Mouse (Mus musculus) natural killer cell, adult 2 months (primary cell): ENCODE data around the gene Ikzf4.
A peak's percentile ranks its signal among the peaks of the same experiment; 100 is the strongest.

Experiments used
- DNase-seq, 2 experiments: peaks; one replicate each; pipeline ENCODE4 v3.0.0; 2022; ENCODE audit warnings: low spot score in 2 of 2

The Ikzf4 gene

DNA sequence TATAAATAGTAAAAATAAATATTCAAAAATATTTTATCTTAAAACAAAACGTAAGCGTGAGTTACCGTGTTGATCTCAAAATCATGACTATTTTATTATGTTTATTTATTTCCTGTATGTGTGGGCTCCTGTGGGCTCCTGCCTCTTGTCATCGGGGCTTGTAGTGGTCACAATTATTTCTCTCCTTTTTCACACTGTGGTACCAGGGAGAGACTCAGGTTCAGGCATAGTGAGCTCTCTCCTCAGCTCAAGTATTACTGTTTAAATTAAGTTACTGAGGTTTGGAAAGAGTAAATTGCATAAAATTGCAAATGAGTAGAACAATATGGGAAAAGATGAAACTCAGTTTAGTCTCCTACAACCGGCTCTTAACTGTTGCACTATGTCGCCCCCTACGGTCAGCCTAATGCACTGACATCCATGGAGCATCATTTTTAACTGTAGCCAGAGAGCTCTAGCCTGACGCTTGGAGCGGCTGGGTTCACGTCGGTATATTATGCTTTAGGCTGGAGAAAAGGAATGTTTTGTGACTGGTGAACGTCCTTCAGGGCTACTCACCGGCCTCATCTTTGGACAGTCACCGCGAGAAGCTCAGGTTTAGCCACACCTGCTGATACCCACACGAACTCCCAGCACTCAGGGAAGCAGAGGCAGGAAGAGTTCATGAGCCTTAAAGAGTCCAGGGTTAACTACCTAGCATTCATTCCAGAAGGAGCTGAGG is 33.2 kb downstream of the Ikzf4 start:
- DNase-seq, result peak; percentile 55 to 76

DNA sequence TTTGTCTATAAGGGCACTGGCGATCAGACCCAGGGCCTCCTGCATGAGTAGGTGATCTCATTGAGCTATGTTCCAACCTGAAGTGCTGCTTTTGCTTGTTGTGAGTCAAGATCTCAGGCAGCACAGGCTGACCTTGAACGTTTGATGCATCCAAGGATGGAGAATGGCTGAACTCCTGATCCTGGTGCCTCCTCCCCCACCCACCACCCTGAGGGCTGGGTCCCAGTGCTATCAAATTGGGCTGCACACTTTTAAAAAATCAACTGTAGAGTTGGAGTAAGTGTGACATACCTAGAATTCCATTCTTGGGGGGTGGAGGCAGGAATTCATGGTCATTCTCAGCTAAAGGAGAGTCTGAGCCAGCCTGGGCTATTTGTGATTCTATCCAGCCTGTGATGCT is 39.3 kb downstream of the Ikzf4 start:
- no peak for DNase-seq

DNA sequence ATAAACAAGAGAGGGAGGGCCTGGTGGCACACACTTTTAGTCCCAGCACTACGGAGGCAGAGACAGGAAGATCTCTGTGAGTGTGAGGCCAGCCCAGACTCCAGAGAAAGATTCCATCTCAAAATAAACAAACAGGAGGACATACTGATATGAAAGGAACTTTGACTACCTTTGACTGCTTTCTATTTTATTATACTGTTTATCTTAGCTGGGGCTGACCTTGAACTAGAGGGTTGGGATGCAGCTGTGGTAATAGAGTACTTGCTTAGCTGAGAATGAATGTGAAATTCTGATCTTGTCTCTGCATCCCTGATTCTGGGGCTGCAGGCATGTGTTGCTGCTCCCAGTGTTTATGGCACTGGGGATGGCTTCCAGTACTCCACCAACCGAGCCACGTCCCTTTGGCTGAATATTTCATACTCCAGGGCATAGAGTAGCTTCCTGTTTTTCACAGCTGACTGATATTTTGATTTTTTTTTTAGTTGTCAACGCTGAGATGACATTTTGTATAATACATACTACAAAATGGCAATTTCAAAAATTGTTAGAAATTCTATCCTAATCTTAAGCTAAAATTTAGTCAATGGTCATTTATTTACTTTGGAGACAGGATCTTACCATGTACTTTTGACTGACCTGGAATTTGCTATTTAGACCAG is 43.2 kb downstream of the Ikzf4 start:
- no peak for DNase-seq

DNA sequence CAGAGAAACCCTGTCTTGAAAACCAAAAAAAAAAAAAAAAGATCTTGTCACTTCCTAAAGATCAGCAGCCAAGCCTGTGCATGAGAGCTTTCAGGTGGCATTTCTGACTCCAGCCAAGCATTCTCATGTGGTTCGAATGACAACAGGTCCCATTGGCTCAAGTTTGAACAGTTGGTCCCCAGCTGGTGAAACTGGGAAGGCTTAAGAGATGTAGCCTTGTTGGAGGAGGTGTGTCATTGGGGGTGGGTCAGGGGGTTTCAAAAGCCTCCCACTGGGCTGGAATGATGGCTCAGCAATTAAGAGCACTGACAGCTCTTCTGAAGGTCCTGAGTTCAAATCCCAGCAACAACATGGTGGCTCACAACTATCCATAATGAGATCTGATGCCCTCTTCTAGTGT is 44.3 kb downstream of the Ikzf4 start:
- DNase-seq, result no peak

DNA sequence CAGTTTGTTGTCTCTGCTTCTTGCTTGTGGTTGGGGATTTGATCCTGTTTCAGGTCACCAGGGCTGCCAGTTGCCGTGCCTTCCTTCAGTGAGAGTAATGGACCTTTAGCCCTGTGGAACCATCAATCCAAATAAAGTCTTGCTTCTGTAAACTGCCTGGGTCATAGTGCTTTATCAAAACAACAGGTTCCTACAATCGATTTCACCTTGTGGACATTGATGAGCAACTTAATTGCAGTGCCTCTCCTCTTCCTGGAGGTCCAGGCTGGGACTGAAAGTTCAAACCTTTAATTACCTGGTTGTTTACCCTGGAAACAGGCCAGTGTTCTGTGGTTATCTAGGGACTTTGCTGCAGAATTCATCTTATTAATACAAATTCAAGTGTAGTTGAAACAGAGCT is 47.3 kb downstream of the Ikzf4 start:
- DNase-seq, result no peak

DNA sequence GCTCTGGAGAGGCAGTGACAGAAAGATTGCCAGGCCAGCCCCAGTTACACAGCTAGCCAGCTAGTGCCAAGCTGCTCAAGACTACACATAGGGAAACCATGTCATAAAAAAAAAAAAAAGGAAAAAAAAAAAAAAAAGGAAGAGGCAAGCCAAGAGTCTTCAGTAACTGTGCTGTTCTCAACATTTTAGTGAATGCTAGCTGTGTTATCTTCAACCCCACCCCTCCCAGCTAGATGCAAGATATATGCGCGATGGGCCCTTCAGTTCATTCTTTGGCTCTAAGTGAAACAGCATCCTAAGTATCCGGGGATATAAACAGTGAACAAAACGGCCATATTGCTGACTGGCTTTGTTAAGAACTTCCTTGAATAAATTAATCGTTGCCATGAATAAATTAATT is 53.0 kb downstream of the Ikzf4 start:
- no peak for DNase-seq

DNA sequence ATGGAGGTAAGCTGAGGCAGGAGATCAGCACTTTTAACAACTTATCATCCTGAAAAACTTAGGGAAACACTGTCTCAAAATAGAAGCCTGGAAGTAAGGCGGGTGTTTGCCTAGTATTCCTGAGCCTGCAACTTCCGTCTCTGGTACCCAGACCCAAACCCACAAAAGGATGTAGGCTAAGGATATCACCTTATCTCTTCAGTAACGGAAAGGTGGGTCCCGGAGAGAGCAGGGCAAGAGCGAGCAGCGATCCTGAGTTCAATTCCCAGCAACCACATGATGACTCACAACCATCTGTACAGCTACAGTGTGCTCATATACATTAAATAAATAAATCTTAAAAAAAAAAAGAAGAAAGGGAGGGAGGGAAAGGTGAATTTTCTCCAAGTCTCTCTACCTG is 54.4 kb downstream of the Ikzf4 start:
- DNase-seq, result no peak

DNA sequence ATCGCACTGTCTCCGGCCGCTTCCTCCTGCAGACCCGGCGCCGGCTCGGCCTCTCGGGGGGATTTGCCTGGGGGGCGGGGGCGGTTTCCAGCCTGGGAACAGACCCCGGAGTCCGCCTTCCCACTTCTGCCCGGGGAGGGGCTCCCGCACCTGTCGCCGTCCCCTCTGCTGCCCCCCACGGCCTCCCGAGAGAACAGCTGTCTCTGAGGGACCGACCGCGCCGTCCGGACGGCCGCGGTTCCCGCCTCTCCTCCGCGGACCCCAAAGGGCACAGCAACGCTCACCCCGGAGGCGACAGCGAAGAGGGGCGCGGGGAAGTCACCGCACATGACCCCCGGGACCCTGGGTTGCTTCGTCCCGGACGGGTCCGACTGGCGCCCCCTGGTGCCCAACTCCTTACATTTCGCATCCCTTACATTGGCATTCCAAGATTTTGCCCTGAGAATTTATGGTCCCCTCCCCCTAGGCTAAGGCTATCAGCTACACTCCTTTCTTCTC is 55.5 kb downstream of the Ikzf4 start:
- peak in 1 of 2 experiments; percentile 45 for DNase-seq

DNA sequence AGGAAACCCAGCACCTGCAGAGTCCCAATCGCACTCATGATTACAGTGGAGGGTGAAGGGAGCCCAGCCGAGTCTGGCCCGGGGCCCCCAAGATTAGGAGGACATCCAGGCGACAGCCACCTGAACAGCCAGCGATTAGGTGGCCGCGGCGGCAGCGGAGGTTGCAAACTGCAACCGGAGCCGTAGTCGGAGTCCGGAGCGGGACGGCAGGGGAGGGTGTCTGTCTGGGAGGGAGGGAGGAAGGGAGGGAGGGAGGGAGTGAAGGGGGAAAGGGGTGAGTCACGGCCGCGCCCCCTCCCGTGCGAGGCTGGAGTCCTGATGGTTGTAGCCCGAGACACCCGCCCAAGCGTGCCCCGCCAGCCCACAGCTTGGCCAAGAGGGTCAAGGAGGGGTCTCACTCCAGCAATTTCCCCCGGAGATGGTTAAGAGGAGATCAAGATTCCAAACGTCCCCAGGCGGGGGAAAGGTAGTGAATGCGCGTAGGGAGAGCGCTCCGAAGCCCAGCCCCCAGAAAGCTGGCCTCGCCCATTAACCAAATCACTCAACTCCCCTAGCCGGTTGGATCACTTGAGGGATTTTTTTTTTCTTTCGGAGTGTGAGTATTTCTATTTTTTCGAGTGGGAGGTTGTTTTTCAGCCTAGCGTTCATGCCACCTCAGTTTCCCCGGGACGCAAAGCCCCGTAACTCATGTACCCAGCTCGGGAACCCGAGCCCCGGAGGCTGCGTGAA is 56.2 kb downstream of the Ikzf4 start, which contains the start of gene Erbb3:
Erbb3 (minus strand) TSS at position 189 of the 729 bp plus-strand sequence.
- peak in 1 of 2 experiments; percentile 26 for DNase-seq

DNA sequence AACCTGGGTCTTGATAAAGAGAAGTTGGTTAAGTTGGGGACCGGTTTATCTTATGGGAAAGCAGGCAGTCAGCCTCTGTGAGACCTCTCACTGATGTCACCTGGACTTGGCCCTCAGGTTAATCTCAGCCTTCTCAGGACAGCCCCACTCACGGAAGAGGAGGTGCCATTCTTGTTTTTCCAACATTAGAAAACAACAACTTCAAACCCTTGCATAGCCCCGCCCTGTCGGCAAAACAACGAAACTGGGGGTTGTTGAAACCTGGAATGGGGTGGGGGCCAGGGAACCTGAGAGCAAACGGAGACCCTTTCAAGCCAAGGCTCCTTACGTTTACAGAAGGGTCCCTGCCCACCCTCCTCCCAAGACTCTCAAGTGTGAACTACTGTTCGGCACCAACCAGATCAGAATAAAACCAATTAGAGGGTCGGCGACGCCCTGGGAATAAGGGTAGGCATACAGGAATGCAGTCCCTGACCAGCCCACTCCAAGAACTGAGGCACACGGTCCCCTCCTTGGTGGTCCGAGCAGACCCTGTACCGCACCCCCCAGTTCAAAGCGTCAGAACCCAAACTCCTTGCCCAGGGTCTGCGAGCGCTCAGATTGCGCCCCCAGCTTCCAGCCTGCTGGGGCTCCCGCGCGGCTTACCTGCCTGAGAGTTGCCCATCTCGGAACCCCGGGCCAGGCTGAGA is 56.9 kb downstream of the Ikzf4 start:
- no peak for DNase-seq

DNA sequence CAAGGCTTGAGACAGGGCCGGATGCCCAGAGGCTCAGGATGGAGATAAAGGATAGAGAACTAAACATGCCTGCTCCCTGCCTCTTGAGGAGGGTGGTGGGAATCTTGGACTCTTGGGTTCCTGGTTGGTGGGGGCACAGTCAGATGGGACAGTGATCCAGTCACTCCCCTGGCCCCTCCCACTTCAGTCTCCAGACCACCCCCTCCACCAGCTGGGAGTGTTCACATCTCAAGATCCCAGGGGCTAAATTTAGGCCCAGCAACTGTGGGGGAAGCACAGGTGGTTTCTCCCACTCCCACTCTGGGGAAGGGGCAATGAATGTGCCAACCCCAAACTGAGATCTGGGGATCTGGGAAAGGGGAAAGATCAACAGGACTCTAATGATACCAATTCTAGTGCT is 57.7 kb downstream of the Ikzf4 start:
- no peak for DNase-seq

DNA sequence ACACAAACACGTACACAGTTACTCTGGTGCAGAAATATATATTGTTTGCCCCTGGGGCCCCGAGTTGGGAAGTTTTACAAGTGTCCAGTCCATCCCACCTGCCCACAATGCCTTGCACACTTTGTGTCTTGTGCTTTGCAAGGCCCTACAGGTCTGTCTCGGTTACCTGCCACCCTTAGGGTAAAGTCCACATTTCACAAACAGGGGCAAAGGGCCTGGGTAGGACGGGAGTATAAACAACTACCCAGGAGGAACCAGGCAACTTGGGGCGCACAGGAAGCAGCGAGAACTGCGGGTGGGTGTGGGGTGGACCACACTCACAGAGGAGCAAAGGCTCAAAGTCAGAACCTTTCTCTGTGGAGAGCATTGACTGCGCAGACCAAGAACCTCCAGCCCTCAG is 58.1 kb downstream of the Ikzf4 start:
- no peak for DNase-seq

DNA sequence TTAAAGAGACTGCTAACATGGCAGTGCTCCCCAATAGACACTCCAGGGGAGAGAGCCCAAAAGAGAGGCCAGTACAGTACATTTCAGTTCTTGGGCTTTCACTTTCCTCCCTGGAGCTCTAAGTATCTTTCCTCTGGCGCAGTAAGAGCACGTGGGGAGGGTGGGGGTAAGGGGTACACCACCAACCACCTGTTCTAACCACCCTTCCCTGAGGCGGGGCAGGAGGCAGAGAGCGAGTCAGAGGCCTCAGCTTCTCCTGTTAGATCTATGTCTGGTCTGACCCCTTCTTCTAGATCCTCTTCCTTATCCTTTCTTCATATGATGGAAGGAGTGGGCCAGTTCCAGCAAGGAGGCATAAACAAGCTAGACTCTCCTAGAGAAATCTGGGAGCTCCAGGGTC is 58.7 kb downstream of the Ikzf4 start:
- no peak for DNase-seq

DNA sequence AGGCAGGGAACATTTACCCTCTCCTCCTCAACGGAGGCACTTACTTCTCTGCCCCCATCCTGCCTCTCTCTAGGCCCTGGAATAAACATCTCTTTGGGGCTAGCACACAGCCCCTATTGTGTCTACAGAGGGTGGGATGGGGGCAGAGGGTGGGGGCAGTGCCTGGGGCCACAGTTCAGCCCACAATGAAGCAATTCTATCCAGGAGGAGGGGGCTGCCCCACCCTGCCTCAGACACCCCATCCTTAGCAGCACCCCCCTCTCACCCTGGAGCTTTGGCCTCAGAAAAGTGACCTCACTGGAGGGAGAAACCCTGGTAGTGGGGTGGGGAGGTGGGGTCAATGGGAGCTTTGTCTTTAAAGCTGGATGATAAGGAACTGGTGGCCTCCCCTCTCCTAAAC is 59.2 kb downstream of the Ikzf4 start:
- no peak for DNase-seq

DNA sequence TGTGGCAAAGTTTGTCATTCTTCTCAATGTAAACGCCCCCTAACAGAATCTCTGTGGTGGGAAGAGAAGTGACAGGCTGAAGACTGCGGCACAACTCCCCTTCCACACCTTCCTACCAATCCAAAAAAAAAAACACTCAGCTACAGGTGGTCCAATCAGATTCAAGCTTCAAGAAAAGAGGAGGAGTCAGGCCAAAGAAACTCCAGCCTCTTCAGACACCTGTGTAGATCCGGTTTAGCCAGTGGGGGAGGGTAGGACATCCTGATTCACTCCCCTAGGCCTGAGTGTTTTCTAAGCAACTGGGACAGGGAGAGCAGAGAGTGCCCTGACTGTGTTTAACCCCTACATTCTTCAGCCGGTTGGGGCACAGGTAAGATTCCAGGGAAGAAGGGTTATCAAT is 61.4 kb downstream of the Ikzf4 start:
- no peak for DNase-seq

DNA sequence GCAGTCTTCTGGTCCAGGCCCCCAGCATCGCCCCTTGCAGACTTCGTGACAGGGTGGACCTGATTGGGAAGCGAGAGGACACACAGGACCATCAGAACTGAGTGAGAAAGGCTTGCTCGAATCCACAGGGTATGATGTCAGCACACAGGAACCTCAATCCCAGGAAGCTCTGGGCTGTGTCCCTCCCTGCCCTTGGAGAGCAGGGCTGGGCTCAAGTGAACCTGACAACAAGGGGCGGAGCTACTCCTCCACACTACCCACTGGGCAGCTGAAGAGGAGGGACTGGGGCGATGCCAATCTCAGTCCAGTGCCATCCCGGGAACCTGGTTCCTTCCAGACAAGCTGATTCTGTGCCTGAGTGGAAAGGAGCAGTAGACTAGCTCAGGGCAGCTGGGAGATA is 62.1 kb downstream of the Ikzf4 start:
- no peak for DNase-seq
